Mouse (Mus musculus) telencephalon, adult 2 months (tissue): ENCODE results near the gene Slc9a7.
A peak's percentile ranks its signal among the peaks of the same experiment; 100 is the strongest.

Source experiments
- DNase-seq: peaks from one replicate; pipeline ENCODE4 v3.0.0-alpha.2; 2011; ENCODE audit warnings: low read depth, low spot score

The Slc9a7 gene

DNA sequence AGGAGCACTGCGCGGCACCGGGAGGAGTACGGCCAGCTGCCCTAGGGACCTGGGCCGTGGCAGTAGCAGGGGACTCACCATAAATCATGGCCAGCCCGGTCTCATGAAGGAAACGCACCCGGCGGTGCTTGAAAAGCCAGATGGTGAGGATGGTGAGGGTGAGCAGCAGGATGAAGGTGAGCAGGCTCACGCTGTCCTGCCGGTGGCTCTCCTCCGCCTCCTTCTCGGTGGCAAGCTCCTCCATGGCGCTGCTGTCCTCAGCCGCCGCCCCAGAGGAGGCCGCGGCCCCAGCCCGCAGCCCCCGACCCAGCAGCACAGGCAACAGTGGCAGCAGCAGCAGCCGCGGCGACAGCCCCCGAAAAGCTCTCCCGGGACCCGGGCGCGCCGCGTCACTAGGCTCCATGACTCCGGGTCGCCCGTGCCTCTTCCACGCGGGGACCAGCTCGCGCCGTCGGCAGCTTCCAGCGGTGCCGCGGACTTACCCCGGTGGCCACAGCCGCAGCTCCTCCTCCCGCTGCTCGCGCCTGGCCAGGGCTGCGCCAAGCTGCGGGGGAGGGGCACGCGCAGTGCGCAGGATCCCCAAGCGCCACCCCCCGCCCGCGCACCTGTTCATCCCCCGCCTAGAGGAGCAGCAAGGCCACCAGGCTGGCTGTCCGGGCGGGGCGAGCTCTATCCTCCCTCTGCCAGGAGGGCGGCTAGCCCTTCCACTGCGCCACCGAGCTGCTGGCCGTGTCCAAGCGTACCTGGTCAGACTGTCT, at the start of gene Slc9a7:
Gene Slc9a7, minus strand, starts transcription at position 526 of the 758 bp plus-strand sequence.
- no peak for DNase-seq

DNA sequence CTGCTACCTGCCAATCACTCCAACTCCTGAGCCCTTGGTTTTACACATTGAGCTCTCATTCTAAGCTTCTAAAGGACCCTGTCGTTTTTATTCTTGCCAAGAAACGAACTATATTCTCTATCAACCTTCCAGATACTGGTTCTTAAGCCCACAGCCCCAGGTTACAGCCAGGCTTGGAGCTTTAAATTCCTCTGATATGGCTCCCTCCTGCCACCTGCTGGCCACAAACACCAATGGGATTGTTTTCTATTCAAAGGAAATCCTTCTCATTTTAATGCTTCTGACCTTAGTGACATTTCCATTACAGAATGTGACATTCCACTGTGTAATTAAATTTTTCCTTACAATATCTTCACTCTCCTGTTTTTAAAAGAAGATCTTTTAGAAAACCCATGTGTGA, 44.1 kb upstream of the Slc9a7 start:
- no peak for DNase-seq

DNA sequence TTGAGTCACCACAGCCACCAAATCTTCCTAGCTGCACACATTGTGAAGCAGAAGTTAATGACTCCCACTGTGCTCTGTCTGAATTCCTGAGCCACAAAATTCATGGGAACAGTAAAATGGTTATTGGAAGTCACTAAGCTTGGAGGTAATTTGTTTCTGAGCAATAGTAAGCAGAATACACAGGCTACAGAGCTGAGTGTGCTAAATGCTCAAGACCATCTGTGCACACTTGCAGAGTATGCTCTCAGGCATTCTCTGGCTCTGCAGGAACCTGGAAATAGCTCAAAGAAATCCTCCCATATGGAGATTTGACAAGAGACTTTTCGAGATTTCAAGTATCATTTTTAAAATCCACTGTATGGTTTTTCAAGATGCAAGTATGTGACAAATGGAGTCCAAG, 41.1 kb upstream of the Slc9a7 start:
- DNase-seq, result peak; percentile 44

DNA sequence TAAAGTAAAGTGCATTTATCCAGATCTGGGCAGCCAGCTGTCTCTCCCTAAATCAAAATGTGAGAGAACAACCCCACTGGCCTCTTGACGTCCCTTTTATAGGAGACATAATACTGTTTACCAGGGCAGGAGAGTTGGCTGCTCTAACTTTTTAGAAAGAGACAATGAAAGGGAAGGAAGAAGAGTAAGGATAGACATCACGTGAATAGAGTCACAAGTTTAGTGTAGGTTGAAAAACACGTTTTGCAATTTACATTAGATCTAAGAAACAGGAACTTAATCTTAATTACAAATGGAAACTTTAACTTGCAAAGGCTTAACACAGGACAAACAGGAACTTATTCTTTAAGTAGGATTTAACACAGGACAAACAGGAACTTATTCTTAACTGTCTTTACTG, 15.6 kb upstream of the Slc9a7 start:
- no peak for DNase-seq

DNA sequence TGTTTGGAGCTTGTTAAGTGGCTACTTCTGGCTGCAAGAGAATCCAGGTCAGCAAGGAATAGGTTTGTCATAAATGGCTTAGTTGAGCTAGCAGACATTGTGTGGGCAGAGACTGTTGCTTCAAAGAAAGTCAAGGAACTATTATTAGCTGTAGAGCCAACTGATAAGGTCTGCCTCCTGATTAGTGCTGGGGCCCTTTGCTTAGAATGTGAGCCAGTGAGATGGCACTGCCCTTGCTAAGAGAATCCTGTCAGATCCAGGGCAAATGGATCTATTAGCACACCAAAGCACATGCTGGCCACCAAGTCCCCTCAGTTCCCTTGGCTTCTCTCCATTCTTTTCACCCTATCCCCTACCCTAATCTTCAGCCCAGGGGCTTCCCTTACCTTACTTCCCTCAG, 14.3 kb upstream of the Slc9a7 start:
- no peak for DNase-seq

DNA sequence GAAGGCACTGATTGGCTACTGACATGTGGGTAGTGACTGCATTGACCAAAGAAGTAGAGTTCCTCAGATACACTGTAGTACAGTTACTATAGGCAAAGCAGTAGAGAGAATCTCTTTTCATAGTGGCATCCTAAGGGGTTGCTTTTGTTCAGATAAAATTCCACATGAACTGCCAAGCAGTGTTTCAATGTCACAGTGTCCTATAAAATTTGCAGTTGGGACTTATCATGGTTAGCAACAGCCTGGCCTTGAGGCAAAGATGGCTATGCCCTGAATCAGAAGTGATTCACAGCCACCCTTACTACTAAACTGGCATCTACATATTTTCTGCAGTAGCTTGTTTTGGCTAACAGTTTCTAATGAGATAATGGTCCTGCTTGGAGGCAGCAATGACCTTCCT, 11.7 kb upstream of the Slc9a7 start:
- DNase-seq, result no peak

DNA sequence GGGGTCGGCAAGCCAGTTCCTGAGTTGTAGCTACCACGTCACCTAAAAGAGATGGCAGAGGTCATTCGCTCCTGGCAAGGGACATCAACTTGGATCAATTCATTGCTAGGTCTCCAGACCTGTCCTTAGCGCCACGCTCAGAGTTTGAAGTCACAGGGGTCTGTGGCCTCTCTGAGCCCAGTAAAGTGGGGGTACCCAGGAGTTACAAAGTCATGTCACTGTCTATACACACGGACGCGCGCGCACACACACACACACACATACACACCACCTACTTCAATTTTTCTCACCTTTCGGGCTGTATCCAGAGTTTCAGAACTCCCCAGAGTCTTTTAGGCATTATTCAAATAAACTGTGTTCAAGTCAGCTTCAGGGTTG, 422 bp upstream of the Slc9a7 start:
- DNase-seq, result no peak

DNA sequence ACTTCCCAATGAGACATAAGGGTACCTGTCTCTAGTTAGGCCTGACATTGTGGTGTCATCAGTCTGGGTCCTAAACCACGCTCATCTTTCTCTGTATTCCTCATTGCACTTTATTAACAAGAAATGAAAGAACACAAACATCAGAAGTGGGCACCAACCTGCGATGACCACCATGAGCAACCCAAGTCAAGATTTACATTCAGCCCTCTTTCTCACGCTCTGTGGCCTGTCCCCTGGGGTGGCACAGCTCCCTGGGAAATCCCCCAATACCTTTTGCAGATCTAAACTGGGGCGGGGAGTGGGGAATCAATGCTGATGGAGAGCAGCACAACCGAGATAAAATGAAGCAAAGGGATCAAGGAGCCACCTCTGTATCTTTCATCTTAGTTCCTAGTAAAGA, 892 bp downstream of the Slc9a7 start:
- DNase-seq, result no peak

DNA sequence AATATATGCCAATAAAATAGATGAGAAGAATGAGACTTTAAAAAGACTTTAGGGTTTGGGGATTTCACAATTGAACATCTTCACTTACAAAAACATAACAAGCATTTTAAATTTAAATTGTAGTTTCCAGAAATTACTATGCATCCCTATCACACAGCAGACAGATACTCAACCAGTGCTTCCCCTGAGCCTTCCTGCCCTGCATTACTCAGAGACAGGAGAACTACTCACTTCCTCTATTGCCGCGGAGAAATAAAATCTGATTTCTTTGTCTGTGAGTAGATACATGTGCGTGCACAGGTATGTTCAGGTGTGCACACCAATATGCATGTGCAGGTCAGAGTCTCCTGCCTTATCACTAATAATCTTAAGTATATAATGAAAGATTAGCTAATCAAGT, 2.9 kb downstream of the Slc9a7 start:
- no peak for DNase-seq

DNA sequence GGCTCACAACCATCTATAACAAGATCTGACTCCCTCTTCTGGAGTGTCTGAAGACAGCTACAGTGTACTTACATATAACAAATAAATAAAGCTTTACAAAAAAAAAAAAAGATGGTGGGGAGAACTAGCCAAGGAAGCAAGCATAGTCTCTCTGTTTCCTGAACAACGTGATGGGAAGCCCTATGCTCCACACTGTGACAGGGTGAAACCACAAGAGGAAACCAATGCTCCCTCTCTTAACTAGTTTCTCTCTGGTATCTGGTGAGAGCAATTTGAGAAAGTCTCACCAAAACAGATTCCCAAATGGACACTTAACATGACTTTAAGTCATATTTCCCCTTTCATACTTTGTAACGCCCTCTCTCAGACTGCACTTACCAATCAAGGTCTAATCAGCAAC, 5.4 kb downstream of the Slc9a7 start:
- no peak for DNase-seq

DNA sequence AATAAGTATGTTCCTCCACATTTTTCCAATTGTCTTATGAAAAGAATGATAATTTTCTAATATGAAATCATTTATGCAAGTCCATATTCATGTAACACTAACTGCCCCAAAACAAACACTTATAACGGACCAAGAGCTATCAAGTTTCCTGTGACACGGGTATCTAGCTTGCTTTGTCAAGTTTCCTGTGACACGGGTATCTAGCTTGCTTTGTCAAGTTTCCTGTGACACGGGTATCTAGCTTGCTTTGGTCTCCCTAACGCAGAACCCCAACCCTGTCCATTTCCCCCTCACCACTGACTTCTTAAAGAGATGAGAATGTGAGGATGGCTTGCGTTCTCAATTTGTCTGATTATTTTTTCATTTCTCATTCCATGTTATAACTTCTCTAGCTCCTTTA, 12.2 kb downstream of the Slc9a7 start:
- DNase-seq, result no peak

DNA sequence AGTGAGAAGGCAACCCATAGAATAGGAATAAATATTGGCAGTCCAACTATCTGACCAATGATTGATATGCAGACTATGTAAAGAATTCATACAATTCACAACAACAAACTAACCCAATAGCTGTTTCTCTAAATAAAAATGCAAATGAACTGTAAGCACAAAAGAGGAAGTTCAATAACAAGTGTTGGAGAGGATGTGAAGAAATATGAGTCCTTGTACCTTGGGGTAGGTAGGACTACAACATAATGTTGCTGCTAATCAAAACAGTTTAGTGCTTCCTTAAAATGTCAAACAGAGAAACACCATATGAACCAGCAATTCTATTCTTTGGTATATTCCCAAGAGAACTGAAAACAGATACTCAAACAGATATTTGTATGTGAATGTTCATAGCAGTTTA, 17.8 kb downstream of the Slc9a7 start:
- no peak for DNase-seq

DNA sequence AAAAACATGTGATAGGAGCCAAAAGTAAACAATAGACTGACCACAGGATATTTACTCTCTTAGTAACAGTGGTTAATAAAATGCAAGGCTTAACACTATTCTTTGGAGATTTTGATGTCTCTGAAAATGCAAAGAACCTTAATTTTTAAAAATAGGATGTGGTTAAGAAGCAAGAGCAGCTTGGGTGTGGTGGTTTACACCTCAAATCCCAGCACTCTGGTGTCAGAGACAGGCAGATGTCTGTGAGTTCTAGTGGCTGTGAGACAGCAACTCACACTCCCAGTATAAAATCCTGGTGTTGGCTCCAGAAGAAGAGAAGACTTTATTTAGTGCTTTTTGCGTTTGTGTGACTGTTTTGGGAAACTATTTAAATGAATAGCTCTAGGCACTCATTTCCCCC, 19.6 kb downstream of the Slc9a7 start:
- no peak for DNase-seq

DNA sequence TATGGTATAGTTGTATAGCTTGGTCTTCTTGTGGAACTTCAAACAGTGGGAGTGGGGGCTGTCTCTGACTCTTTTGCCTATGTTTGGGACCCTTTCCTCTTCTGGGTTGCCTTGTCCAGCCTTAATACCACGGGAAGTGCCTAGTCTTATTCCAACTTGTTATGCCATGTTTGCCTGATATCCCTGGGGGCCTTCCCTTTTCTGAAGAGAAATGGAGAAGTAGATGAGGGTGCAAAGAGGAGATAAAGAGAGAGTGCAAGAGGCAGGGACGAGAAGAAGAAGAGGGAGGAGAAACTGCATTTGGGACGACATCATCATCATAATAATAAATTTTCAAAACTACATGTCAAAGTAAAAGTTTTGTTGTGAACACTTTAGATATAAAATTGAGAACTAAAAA, 21.6 kb downstream of the Slc9a7 start:
- no peak for DNase-seq

DNA sequence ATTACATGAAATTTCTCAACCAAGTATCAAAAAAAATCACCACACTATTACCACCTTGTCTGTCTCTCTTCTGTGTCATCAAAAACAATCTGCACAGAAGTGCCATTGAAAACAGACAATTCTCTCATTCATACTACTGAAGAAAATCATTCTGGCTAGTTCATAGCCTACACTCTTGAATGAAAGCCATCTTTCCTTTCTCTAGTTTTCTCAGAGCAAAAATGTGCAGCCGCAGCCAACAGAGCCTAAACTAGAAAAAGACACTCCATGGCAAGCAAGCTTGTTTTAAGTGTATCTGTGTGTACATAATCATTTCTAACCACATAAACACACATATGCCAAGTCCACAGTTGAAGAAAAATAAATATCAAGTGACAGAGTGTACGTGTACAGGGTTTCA, 27.2 kb downstream of the Slc9a7 start:
- DNase-seq, result no peak

DNA sequence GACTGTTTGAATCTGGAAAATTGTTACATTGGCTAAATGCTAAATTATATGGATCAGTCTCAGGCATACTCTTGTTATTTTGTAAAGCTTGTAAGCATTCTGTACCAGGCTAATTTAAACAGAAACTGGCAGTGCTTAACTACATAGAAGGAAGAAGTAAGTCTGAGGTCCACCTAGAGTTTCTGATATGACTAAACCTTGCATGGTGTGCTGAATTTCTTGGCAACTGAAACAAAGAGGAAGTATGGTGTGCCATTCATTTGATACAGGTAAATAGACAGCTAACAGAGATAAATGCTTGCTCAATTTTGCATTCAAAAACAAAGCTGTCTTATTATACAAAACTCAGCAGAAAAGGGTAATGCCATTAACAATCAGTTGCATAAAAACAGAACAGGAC, 63.5 kb downstream of the Slc9a7 start:
- no peak for DNase-seq

DNA sequence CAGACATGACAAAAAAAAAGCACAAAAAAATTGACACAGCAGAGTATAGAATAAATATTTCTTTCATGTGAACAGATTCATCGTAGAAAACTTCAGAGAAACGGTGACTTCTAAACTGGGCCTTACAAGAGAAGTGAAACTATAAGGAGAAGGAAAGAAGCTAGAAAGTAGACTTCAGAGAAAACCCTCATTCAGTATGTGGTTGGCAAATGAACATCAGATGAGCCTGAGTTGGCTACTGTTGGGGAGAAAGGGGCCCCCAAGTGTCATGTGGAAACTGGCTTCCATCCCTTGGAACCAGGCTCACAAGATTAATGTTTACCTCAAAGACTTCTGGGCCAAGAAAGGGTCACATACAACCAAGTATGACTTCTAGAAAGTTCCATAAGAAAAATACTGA, 70.1 kb downstream of the Slc9a7 start:
- no peak for DNase-seq

DNA sequence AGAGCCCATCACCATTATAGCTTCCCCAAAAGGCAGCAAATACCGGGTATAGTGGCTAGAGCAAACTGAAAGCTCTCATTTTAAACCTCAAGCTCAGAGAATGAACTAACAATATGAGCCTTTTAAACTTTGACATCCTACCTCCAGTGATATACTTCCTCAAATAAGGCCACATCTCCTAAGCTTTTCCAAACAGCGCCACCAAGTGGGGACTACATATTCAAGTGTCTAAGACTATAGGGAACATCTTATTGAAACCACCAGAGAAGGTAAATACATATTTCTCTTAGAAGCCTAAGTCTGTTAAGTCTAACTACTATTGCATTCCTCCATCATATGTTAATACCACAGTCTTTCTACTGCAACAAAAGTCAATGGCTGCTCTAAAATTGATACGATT, 106.0 kb downstream of the Slc9a7 start:
- DNase-seq, result no peak

DNA sequence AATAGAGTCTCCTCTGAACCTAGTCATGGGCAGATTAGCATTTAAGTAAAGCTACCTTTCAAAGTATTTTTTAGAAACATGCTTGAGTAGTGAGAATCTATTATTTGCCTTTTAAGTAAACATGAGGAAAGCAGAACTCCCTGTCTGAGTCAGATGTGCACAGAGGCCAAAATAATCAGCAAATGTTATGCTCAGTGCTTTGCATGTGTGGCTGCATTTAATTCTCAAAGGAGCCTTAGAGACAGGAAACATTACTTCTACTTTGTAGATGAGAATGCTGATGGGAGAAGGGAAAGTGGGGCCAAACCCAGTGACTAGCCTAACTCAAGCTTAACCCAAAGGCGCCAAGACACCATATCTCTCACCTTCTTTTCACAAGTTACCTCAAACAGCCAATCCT, 114.8 kb downstream of the Slc9a7 start:
- DNase-seq, result no peak

DNA sequence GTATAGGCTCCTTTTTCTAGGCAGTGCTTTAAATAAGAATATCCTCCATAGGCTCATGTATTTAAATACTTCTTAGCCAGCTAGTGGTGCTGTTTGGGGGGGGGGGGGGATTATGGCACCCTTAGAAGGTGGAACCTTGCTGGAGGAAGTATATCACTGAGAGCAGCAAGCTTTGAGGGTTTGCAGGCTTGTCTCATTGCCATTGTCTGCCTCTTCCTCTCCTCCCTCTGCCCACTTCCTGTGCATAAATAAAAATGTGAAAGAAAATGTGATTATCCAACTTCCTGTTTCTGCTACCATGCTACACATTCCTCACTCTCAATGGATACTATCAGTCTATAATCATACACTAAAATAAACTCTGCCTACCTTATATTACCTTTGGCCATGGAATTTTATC, 123.2 kb downstream of the Slc9a7 start:
- no peak for DNase-seq

DNA sequence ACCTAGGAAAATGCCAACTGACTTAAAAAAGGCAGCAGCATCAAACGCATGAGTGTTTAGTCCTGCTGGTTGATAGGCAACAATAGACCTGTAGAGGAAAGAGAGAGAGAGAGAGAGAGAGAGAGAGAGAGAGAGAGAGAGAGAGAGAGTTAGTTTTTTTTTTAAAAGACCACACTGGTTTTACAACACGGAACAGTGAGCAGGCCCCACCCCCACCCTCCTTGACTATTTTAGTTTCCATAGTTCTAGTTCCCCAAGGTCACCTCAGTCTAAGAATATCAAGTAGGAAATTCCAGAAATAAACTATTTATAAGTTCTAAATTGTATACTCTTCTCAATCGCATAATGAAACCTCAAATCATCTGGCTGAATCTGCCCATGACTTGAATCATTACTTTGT, 126.6 kb downstream of the Slc9a7 start:
- DNase-seq, result no peak

DNA sequence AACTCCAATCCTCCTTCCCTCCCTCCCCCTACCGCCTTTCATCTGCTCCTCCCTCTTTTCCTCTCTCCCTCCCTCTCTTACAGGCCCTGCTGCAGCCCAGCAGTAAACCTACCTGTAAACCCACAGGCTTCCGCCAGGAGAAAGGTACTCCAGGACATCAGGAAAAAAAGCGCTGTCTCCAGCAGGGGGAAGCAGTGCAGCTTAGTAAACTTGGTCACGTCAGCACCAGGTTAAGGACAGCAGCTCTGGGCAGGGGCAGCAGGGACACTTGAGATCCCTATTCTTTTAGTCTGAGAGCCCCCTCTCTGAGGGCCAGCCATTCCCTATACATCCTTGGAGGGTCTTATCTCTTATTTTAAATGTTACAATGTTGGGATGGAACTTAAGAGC, 129.3 kb downstream of the Slc9a7 start:
- DNase-seq, result peak; percentile 17

DNA sequence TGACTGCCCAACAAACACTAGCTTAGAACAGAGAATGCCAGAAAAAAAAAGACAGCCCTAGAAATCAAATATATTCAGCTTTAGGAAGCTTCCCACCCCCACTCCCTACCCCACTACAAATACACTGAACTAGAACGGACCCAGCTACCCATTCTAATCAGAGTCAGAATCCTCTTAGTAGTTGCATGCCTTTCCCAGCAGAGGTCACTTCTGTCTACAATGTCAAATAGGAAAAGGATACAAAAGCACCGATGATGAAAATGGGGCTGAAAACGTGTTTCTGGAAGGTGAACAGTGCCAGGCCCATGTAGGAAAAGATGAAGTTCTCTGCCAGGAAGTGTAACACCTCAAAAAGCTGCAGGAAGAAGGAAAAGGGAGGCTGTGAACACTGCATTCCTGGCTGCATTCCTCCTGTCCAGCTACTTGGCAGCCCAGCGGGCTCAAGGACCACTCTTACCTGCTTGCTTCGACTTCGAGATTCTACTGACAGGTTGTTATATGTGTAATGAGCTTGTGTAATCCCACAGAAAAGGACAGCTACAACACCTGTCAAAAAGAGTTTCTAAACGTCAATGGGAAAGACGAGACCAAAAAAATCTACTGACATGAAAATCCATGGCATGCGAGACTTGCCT, 129.8 kb downstream of the Slc9a7 start:
- DNase-seq, result no peak

DNA sequence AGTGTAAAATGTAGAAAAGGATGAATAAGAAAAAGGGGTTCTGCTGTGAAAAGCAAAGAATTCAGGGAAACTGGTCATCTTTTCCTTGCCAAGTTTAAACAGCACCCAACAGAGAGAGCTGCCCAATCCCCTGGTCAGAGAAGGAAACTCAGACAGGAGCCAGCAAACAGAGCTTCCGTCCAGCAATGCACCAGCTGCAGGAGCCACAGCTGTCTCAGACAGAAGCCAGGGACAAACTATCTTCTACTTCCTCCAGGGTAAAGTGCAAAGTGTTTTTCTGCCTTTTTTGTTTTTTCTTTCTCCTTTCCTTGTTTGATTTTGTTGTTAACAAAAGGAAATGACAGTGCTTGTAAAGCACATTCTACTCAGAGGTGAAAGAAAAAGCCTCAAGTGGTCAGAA, 131.3 kb downstream of the Slc9a7 start:
- DNase-seq, result no peak
